14 mouse cellular contexts compared by ENCODE assay signal in the genomic region with DNA sequence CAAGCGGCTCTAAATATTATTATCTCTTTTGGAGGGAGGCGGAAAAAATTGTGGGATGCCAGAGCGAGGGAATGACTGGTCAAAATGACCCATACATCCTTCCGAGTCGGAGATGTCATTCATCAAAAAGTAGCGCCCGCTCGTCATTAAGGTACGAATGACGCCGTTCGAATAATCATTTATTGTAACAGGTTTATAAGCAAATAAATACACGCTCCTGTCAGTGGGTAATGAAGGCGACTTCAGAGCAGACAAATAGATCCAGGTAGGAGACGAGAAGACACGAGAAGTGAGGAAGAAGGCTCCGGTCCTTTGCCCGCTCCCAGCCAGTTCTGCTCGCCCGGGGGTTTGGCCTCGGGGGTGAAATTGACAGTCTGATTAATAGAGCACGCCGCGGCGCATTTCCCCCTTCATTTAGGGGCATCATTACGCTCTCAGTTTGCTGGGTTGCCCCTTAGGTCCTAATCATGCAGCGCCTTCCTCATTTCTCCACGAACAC. TPM values are rescaled to one million over a fixed set of nuclear protein-coding genes. Genes with fewer than 3 reads are reported as not detected.
A peak's percentile ranks its signal among the peaks of the same experiment; 100 is the strongest.
DNase-seq lines count a peak whose midpoint lies in the region; ATAC-seq and TF ChIP-seq lines count a peak whose summit lies in the region.
"Had no signal": no experiment of that assay in that cellular context is flagged by ENCODE, and none has a peak within 500 bp of the region (broad histone marks: within the 10 kb centered on the region; RNA-seq: fewer than 3 reads in every experiment).

A gene (minus strand): TSS at position 51 of the 499 bp plus-strand sequence.

- H3K4me2 ChIP-seq in intestine, embryonic 14.5 days (ENCODE audit: low read length) = no peak within 1 kb of the TSS
- H3K4me2 ChIP-seq in intestine, embryonic 15.5 days (replicated peaks) = no peak within 1 kb of the TSS
- no peak within 1 kb of the TSS for H3K4me2 ChIP-seq in hindbrain, postnatal 0 days (ENCODE audit: low read depth, low read length)
- no peak within 1 kb of the TSS for H3K4me2 ChIP-seq in midbrain, postnatal 0 days (ENCODE audit: low read depth, low read length, poor library complexity, severe bottlenecking)
- H3K4me2 ChIP-seq: forebrain, embryonic 15.5 days had no signal

- H3K27me3 ChIP-seq in intestine, embryonic 14.5 days (replicated peaks; ENCODE audit: control insufficient read depth, insufficient read depth, low read length) = peaks cover 100% of the 10 kb centered on the region
- peaks cover 93% of the 10 kb centered on the region for H3K27me3 ChIP-seq in intestine, embryonic 15.5 days (replicated peaks)
- peaks cover 95% of the 10 kb centered on the region for H3K27me3 ChIP-seq in hindbrain, postnatal 0 days (ENCODE audit: insufficient read depth, low read length)
- peaks cover 70% of the 10 kb centered on the region for H3K27me3 ChIP-seq in midbrain, postnatal 0 days (ENCODE audit: insufficient read depth, low read length)

- TF ChIP-seq CTCF in hindbrain, postnatal 0 days (IDR thresholded peaks at IDR 0.05; ENCODE audit: low read depth) = no peak
- TF ChIP-seq CTCF in midbrain, postnatal 0 days (IDR thresholded peaks at IDR 0.05) = no peak

- 2% methylated on average over 28 of the region's 28 CpGs for WGBS in intestine, embryonic 14.5 days
- 2% methylated on average over 28 of the region's 28 CpGs for WGBS in intestine, embryonic 15.5 days
- WGBS in hindbrain, postnatal 0 days = 2% methylated on average over 28 of the region's 28 CpGs
- WGBS in midbrain, postnatal 0 days = 2% methylated on average over 28 of the region's 28 CpGs

- no peak within 1 kb of the TSS for H3K27ac ChIP-seq in intestine, embryonic 14.5 days (ENCODE audit: low read depth)
- no peak within 1 kb of the TSS for H3K27ac ChIP-seq in intestine, embryonic 15.5 days
- no peak within 1 kb of the TSS for H3K27ac ChIP-seq in hindbrain, postnatal 0 days
- no peak within 1 kb of the TSS for H3K27ac ChIP-seq in midbrain, postnatal 0 days (ENCODE audit: low read depth, low read length)
- H3K27ac ChIP-seq: forebrain, embryonic 15.5 days had no signal

- no peaks in the 10 kb centered on the region for H3K9me3 ChIP-seq in intestine, embryonic 14.5 days (ENCODE audit: control insufficient read depth, low read length)
- no peaks in the 10 kb centered on the region for H3K9me3 ChIP-seq in intestine, embryonic 15.5 days
- H3K9me3 ChIP-seq in hindbrain, postnatal 0 days (ENCODE audit: low read length) = no peaks in the 10 kb centered on the region
- H3K9me3 ChIP-seq in midbrain, postnatal 0 days (ENCODE audit: low read length) = no peaks in the 10 kb centered on the region
- H3K9me3 ChIP-seq: forebrain, embryonic 15.5 days had no signal

- 0 out of 2 replicates have a peak within 1 kb of the TSS, but pooled peaks have one; percentile 13 for H3K9ac ChIP-seq in intestine, embryonic 14.5 days (ENCODE audit: low read length)
- no peak within 1 kb of the TSS for H3K9ac ChIP-seq in intestine, embryonic 15.5 days
- H3K9ac ChIP-seq in hindbrain, postnatal 0 days (replicated peaks; ENCODE audit: low read length) = no peak within 1 kb of the TSS
- no peak within 1 kb of the TSS for H3K9ac ChIP-seq in midbrain, postnatal 0 days (replicated peaks; ENCODE audit: low read length, poor library complexity, severe bottlenecking)
- H3K9ac ChIP-seq: forebrain, embryonic 15.5 days had no signal

- peaks cover 9% of the 10 kb centered on the region for H3K4me1 ChIP-seq in intestine, embryonic 14.5 days (replicated peaks; ENCODE audit: control insufficient read depth, insufficient read depth, low read length)
- H3K4me1 ChIP-seq in intestine, embryonic 15.5 days (replicated peaks) = peaks cover 26% of the 10 kb centered on the region
- H3K4me1 ChIP-seq in hindbrain, postnatal 0 days (ENCODE audit: insufficient read depth, low read length) = no peaks in the 10 kb centered on the region
- H3K4me1 ChIP-seq in midbrain, postnatal 0 days (ENCODE audit: insufficient read depth, low read length) = no peaks in the 10 kb centered on the region

- peak; percentile 76 for DNase-seq in intestine, embryonic 14.5 days (ENCODE audit: low spot score)
- peak; percentile 47 for DNase-seq in embryo, embryonic 9.5 days (ENCODE audit: extremely low spot score)
- DNase-seq in hindbrain, postnatal 0 days (ENCODE audit: low spot score) = no peak
- no peak for DNase-seq in midbrain, postnatal 0 days (ENCODE audit: low spot score)
- DNase-seq in adrenal gland, postnatal 14 days = no peak
- no peak for DNase-seq in thymus, postnatal 0 days (ENCODE audit: low spot score)
- no peak for DNase-seq in left cerebral cortex, adult 8-10 months (ENCODE audit: low spot score in 2 of 2)
- DNase-seq: cerebellum, adult 18-20 months; lung, adult 18-20 months had no signal

- no peaks in the 10 kb centered on the region for H3K36me3 ChIP-seq in intestine, embryonic 14.5 days (ENCODE audit: control insufficient read depth, insufficient read depth, low read length)
- no peaks in the 10 kb centered on the region for H3K36me3 ChIP-seq in intestine, embryonic 15.5 days
- no peaks in the 10 kb centered on the region for H3K36me3 ChIP-seq in hindbrain, postnatal 0 days (ENCODE audit: insufficient read depth, low read length)
- no peaks in the 10 kb centered on the region for H3K36me3 ChIP-seq in midbrain, postnatal 0 days (ENCODE audit: insufficient read depth, low read length)
- H3K36me3 ChIP-seq: forebrain, embryonic 15.5 days had no signal

- ATAC-seq in intestine, embryonic 14.5 days (replicated peaks; ENCODE audit: low FRiP score, low TSS enrichment, low read depth) = no peak
- ATAC-seq in intestine, embryonic 15.5 days = no peak
- no peak for ATAC-seq in hindbrain, postnatal 0 days
- no peak for ATAC-seq in midbrain, postnatal 0 days (ENCODE audit: low FRiP score)
- ATAC-seq: forebrain, embryonic 15.5 days had no signal

- H3K4me3 ChIP-seq in intestine, embryonic 14.5 days (ENCODE audit: low read depth, low read length) = peak within 1 kb of the TSS; percentile 3; the same call in 1 of the 2 replicates
- no peak within 1 kb of the TSS; the same call in 1 of the 2 replicates for H3K4me3 ChIP-seq in intestine, embryonic 15.5 days (replicated peaks)
- peak within 1 kb of the TSS; percentile 7 for H3K4me3 ChIP-seq in hindbrain, postnatal 0 days (ENCODE audit: low read length)
- peak within 1 kb of the TSS; percentile 18 for H3K4me3 ChIP-seq in midbrain, postnatal 0 days (ENCODE audit: low read depth, low read length)
- H3K4me3 ChIP-seq: forebrain, embryonic 15.5 days had no signal

RNA-seq across cellular contexts. Expression of the gene that starts here (rescaled TPM):
- not detected in 2 replicates for polyA plus RNA-seq in intestine, embryonic 14.5 days (2014; fragmentation: Nextera tagmentation; extraction: Ambion mirVana)
- 0.04 TPM in 1 of 2 replicates, not detected in the other for polyA plus RNA-seq in intestine, embryonic 15.5 days (2015; fragmentation: Nextera tagmentation; extraction: Ambion mirVana)
- total RNA-seq in hindbrain, postnatal 0 days (2014; rRNA removed) = 4.3 and 9.6 TPM in 2 replicates
- polyA plus RNA-seq in hindbrain, postnatal 0 days (2015; fragmentation: Nextera tagmentation; extraction: Ambion mirVana) = 0.39 and 0.55 TPM in 2 replicates
- total RNA-seq in midbrain, postnatal 0 days (2014; rRNA removed) = 4.2 and 6.4 TPM in 2 replicates
- polyA plus RNA-seq in midbrain, postnatal 0 days (2015; fragmentation: Nextera tagmentation; extraction: Ambion mirVana) = 0.33 and 0.42 TPM in 2 replicates
- not detected in 2 replicates for total RNA-seq in adrenal gland, postnatal 14 days (2021)
- polyA plus RNA-seq in thymus, postnatal 0 days (2015; fragmentation: Nextera tagmentation; extraction: Ambion mirVana) = not detected in 2 replicates
- not detected for total RNA-seq in left cerebral cortex, adult 8-10 months (2022)
- total RNA-seq: layer of hippocampus, adult 8-10 months had no signal
- polyA plus RNA-seq: forebrain, embryonic 15.5 days; heart, embryonic 14.5 days; stomach, embryonic 16.5 days had no signal

Comparison
In these comparisons a context has a peak if more than half of its experiments do, and no peak if none do; other contexts are left out.
1. Peak in DNase-seq, H3K4me3 ChIP-seq and H3K9ac ChIP-seq in intestine, embryonic 14.5 days; RNA of the gene not detected or under 1 TPM.